Mouse (Mus musculus) liver, postnatal 0 days (tissue): ENCODE measurements at regions not wholly inside any gene's neighbourhood (a gene's known extent, or its start where the extent isn't known, plus 50 kb on each side); places are given as distances from the start of the nearest gene placed in this dataset.

Experiments used
- ATAC-seq: fragments of 200-750 bp; cut with Nextera tagmentation; 2 replicates; pipeline ENCODE4 v1.8.0; 2017; ENCODE audit warnings: mild to moderate bottlenecking, moderate library complexity
- DNase-seq: peaks from one replicate; pipeline ENCODE4 v3.0.0-alpha.2; 2016
- H3K27ac ChIP-seq: fragments of 300-500 bp; sonication (generic); 2 replicates; pipeline ENCODE4 v1.5.1; 2014; ENCODE audit warnings: antibody characterized with exemption, moderate library complexity, mild to moderate bottlenecking, low read depth
- H3K27me3 ChIP-seq: fragments of 300-500 bp; sonication (generic); 2 replicates; pipeline ENCODE4 v1.6.1; 2014; ENCODE audit warnings: low read length, control low read depth, mixed read lengths; ENCODE audit not compliant: insufficient read depth
- H3K36me3 ChIP-seq: fragments of 300-500 bp; sonication (generic); replicated peaks from 2 replicates; pipeline ENCODE4 v1.6.1; 2014; ENCODE audit warnings: mild to moderate bottlenecking, control low read depth, low read length, moderate library complexity, mixed read lengths; ENCODE audit not compliant: insufficient read depth
- H3K4me1 ChIP-seq: fragments of 300-500 bp; sonication (generic); 2 replicates; pipeline ENCODE4 v1.6.1; 2014; ENCODE audit warnings: antibody characterized with exemption, mild to moderate bottlenecking, control low read depth; ENCODE audit not compliant: insufficient read depth
- H3K4me2 ChIP-seq: fragments of 300-500 bp; sonication (generic); 2 replicates; pipeline ENCODE4 v1.6.1; 2014; ENCODE audit warnings: low read depth, mild to moderate bottlenecking, low read length, moderate library complexity, mixed read lengths
- H3K4me3 ChIP-seq: fragments of 300-500 bp; sonication (generic); 2 replicates; pipeline ENCODE4 v1.5.1; 2014; ENCODE audit warnings: low read depth, low read length
- H3K9ac ChIP-seq: fragments of 300-500 bp; sonication (generic); replicated peaks from 2 replicates; pipeline ENCODE4 v1.6.1; 2014; ENCODE audit warnings: mild to moderate bottlenecking, moderate library complexity
- H3K9me3 ChIP-seq: fragments of 300-500 bp; sonication (generic); 2 replicates; pipeline ENCODE4 v1.6.1; 2016; ENCODE audit warnings: mild to moderate bottlenecking, control low read depth, low read length, mixed read lengths
- CTCF ChIP-seq: sonication (generic); IDR thresholded peaks from 2 replicates; pipeline ENCODE4 v1.5.1; 2016; ENCODE audit warnings: antibody characterized with exemption, low read depth
- EP300 ChIP-seq: IDR thresholded peaks from 2 replicates; pipeline ENCODE4 v1.6.1; 2016; ENCODE audit warnings: antibody characterized with exemption, low read depth, mild to moderate bottlenecking
- WGBS: fragments of 180-500 bp; shearing (Covaris S2); extraction: QIAGEN DNeasy Blood & Tissue Kit; methylation state at CpG from one replicate; pipeline ENCODE4 v1.1.7; 2014; ENCODE audit not compliant: insufficient replicate concordance; 5-methylcytosine and 5-hydroxymethylcytosine counted together

- DNase-seq = no peak
- WGBS = 78% methylated on average over 10 of the region's 10 CpGs
- ATAC-seq = no peak
- Histone ChIP-seq H3K27me3 (no peaks in the 10 kb centered on the region), H3K4me2 (no peak overlapping the region), H3K27ac (no peak overlapping the region), H3K4me1 (no peaks in the 10 kb centered on the region), H3K4me3 (no peak overlapping the region), H3K36me3 (no peaks in the 10 kb centered on the region), H3K9ac (no peak overlapping the region), H3K9me3 (no peaks in the 10 kb centered on the region)
- TF ChIP-seq EP300 (no peak), CTCF (no peak)
Measured at GRCm38 (mm10) chr3:120884189-120884588, 287.3 kb downstream of the Rwdd3 start.

- H3K4me3 ChIP-seq = no peak overlapping the region
- no peaks in the 10 kb centered on the region for H3K27me3 ChIP-seq
- H3K4me2 ChIP-seq = no peak overlapping the region
- H3K4me1 ChIP-seq = no peaks in the 10 kb centered on the region
- DNase-seq (no peak), ATAC-seq (no peak)
- H3K36me3 ChIP-seq = no peaks in the 10 kb centered on the region
- TF ChIP-seq EP300 = no peak
- no peak for TF ChIP-seq CTCF
- H3K27ac ChIP-seq = no peak overlapping the region
- no peak overlapping the region for H3K9ac ChIP-seq
- no peaks in the 10 kb centered on the region for H3K9me3 ChIP-seq
- WGBS = 66% methylated on average over 5 of the region's 5 CpGs
Measured at GRCm38 (mm10) chr3:120883650-120884049, 287.8 kb downstream of the Rwdd3 start.

GRCm38 (mm10) chr3:120879409-120879808, 292.1 kb downstream of the Rwdd3 start:
- H3K27ac ChIP-seq = no peak overlapping the region
- H3K27me3 ChIP-seq = no peaks in the 10 kb centered on the region
- H3K9me3 ChIP-seq = no peaks in the 10 kb centered on the region
- ATAC-seq (no peak), DNase-seq (no peak)
- H3K9ac ChIP-seq = no peak overlapping the region
- TF ChIP-seq CTCF = no peak
- no peak for TF ChIP-seq EP300
- no peak overlapping the region for H3K4me3 ChIP-seq
- H3K36me3 ChIP-seq = no peaks in the 10 kb centered on the region
- no peaks in the 10 kb centered on the region for H3K4me1 ChIP-seq
- 80% methylated on average over 2 of the region's 2 CpGs for WGBS
- H3K4me2 ChIP-seq = no peak overlapping the region

GRCm38 (mm10) chr3:120875740-120876139, 295.8 kb downstream of the Rwdd3 start:
- H3K9me3 ChIP-seq = no peaks in the 10 kb centered on the region
- 71% methylated on average over 3 of the region's 3 CpGs for WGBS
- H3K9ac ChIP-seq = no peak overlapping the region
- H3K4me2 ChIP-seq = no peak overlapping the region
- no peaks in the 10 kb centered on the region for H3K27me3 ChIP-seq
- no peaks in the 10 kb centered on the region for H3K4me1 ChIP-seq
- ATAC-seq = no peak
- H3K27ac ChIP-seq = no peak overlapping the region
- TF ChIP-seq EP300 (no peak), CTCF (no peak)
- DNase-seq = no peak
- no peak overlapping the region for H3K4me3 ChIP-seq
- no peaks in the 10 kb centered on the region for H3K36me3 ChIP-seq

- H3K27me3 ChIP-seq = no peaks in the 10 kb centered on the region
- WGBS = 51% methylated on average over 8 of the region's 8 CpGs
- no peaks in the 10 kb centered on the region for H3K4me1 ChIP-seq
- H3K4me3 ChIP-seq = no peak overlapping the region
- no peak for ATAC-seq
- no peak overlapping the region for H3K27ac ChIP-seq
- TF ChIP-seq EP300 (no peak), CTCF (no peak)
- H3K4me2 ChIP-seq = no peak overlapping the region
- no peaks in the 10 kb centered on the region for H3K9me3 ChIP-seq
- H3K36me3 ChIP-seq = no peaks in the 10 kb centered on the region
- DNase-seq = no peak
- no peak overlapping the region for H3K9ac ChIP-seq
Measured at GRCm38 (mm10) chr3:120865036-120865435, 306.5 kb downstream of the Rwdd3 start.

GRCm38 (mm10) chr3:120861641-120862040, 309.9 kb downstream of the Rwdd3 start:
- Histone ChIP-seq H3K36me3 (no peaks in the 10 kb centered on the region), H3K9me3 (no peaks in the 10 kb centered on the region), H3K4me1 (no peaks in the 10 kb centered on the region), H3K4me3 (no peak overlapping the region), H3K4me2 (no peak overlapping the region), H3K27ac (no peak overlapping the region), H3K27me3 (no peaks in the 10 kb centered on the region), H3K9ac (no peak overlapping the region)
- ATAC-seq (no peak), DNase-seq (no peak)
- no peak for TF ChIP-seq EP300
- TF ChIP-seq CTCF = no peak
- 65% methylated on average over 4 of the region's 4 CpGs for WGBS

GRCm38 (mm10) chr3:120858281-120858680, 313.2 kb downstream of the Rwdd3 start:
- DNase-seq = no peak
- no peak overlapping the region for H3K9ac ChIP-seq
- no peak overlapping the region for H3K27ac ChIP-seq
- no peaks in the 10 kb centered on the region for H3K9me3 ChIP-seq
- no peaks in the 10 kb centered on the region for H3K27me3 ChIP-seq
- no peak overlapping the region for H3K4me2 ChIP-seq
- no peaks in the 10 kb centered on the region for H3K4me1 ChIP-seq
- ATAC-seq = no peak
- no peaks in the 10 kb centered on the region for H3K36me3 ChIP-seq
- no peak overlapping the region for H3K4me3 ChIP-seq
- TF ChIP-seq EP300 (no peak), CTCF (no peak)
- 82% methylated on average over 13 of the region's 13 CpGs for WGBS
